Mouse (Mus musculus): ENCODE data around the gene Adgrg6.
A peak's percentile ranks its signal among the peaks of the same experiment; 100 is the strongest.

Adgrg6 gene

DNA sequence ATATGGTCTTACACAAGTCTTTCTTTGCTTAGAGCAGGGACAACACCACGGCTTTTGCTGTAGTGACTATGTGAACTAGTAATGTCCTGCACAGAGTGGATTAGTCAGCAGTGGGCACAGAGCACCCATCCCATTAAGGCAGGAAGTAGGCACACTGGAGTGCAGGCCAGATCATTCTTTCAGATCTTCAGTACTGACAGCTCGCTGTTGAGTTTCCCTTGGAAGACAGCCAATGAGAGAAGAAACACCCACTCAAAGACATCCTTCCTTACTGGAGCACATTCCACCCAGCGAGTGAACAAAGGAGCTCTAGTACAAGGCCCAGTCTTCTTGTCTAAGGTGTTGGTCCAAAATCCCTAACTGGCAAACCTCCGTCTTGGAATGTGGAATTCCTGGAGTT is 53.6 kb downstream of the Adgrg6 start:
- no peak for DNase-seq (ENCODE audit: low read depth in 1 of 2, low spot score in 2 of 2)

DNA sequence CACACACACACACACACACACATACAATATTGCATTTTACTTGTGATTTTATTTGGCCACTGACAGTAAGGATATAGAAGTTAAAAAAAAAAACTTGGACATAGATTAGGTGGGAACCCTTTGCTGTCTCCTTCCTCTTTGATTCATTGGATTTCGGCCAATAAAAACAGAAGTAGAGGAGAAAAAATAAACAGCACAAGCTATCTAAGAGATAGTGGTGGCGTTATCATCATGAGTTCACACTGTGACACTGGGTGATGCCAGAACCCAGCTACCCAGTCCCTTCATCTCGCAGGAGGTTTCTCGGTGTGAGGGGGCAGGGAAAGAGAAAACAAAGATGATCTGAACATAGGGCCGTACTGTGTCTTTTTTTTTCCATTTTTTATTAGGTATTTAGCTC is 62.2 kb downstream of the Adgrg6 start:
- no peak for DNase-seq (ENCODE audit: low read depth in 1 of 2, low spot score in 2 of 2)

DNA sequence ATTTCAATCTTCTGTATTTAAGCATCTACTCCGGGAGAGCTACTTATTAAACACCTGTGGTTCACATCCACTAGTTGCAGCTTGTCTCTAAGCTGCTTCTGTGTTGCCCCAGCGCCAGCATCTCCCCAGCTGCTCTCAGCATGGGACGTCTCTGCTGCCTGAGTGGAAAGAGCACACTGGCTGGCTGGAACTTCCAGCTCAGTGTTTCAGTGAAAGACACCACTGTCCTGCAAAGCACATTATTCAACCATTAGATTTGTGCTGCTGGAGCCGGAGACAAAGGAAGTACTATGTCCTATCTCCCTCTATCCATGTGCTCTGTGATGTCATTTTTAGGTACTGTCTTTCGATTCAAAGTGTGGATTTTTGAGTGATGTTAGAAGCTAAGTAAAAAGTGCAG is 63.0 kb downstream of the Adgrg6 start:
- DNase-seq (ENCODE audit: low read depth in 1 of 2, low spot score in 2 of 2) = no peak

DNA sequence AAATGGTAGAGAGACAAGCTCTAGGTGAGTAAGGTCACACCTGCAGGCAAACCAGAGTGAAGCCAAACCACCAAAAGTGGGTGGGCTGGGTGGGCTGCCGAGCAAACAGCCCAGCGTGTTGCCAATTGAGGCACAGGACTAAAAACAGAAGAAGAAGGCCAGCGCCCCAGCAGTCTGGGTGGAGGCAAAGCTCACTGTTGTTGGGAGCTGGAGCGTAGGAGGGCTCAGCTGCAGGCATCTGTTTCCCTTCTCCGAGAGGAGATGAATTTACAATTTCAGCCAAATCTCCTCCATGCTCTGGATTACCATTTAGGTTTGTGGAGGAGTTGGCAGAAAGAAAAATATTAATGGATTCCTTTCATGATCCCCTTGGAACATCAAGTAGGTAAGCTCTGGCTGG is 64.5 kb downstream of the Adgrg6 start:
- DNase-seq (ENCODE audit: low read depth in 1 of 2, low spot score in 2 of 2) = no peak

DNA sequence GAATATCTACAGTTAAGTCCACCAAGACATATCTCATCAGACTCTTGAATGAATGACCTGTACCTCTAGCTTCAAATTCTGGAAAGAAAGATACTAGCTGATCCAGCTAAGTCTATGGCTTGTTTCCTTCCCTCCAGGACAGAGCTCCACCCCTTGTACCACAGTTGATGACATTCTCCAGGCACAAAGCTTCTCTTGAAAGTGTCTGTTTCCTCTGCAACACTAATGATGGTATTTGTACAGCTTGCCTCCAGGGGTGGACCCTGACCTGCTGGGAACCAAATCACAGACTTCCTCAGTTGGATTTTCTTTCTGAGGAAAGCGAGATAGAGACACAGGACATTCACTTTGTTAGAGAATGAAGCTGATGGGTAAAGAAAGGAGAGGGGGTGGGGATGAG is 69.1 kb downstream of the Adgrg6 start:
- no peak for DNase-seq (ENCODE audit: low read depth in 1 of 2, low spot score in 2 of 2)

DNA sequence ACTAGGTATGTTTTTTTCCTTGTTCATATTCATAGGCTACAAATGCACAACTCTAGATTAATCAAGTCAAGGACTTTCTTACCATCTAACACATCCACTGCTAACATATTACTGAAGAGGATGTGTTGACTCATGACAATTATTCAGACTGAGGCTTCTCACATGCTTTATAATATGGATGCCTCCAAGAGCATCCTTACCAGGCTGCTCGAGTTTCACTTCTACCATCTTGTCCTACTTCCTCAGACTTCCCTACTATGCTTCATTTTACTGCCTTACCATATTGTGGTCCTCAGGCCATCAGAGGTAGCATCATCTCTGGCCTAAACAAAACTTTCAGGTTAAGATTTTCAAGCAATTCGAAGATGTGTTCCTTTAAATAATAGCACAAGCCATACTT is 69.8 kb downstream of the Adgrg6 start:
- peak in 1 of 2 experiments; percentile 10 for DNase-seq (ENCODE audit: low read depth in 1 of 2, low spot score in 2 of 2)

DNA sequence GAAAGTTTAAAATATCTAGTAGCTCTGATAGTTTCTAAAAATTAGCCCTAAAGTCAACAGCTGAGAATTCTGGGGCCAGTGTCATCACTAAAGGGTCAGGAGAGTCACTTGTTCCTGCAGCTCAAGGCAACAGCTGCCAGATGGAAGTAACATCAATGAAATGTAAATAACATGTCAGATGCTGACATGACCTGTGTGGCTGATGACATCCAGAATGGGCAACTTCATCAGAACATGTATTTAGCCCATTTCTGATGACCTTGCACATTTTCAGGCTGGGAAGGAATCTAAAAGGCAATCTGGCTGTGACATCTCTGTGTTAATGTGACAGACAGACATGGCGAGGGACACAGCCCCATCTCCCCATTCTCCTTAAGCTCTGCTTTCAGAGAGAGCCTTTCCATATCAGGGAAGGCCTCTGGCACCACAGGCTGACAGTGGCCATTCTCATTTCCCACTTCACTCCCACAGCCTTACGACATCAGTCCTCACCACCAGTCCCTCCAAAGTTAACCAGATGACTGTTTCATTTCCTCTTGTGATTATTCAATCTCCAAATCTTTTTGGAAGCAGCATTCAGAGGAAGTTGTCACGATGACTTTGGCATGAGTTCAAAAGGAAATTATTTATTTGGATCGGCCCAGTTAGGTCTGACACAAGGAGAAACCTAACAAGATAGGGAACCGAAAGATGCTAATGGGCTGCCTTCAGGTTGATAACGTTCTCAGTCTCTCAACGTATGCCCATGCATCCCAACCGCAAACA is 70.7 kb downstream of the Adgrg6 start:
- peak; percentile 36 to 49 for DNase-seq (ENCODE audit: low read depth in 1 of 2, low spot score in 2 of 2)

DNA sequence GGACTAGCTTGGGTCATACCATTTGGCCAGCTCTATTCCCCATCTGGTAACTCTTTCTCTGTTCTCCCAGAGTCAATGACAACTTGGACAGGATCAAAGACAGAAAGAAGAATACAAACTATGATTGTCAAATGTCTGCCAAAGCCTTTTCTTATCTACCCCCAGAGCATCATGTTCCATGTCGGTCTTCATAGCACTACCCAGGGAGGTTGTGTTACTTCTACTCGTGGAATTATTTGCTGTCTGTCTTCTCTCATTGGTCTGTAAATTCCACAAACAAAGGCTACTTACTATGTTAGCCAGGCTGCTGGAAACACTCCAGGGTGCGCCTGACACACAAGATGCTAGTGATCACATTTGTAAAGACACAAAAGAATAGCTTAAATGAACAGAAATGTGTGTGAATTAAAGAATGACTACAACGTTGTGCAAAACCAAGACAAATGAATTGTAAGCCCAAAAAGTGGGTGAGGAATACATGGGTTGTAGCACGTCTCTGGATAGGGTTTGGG is 74.4 kb downstream of the Adgrg6 start:
- no peak for DNase-seq (ENCODE audit: low read depth in 1 of 2, low spot score in 2 of 2)

DNA sequence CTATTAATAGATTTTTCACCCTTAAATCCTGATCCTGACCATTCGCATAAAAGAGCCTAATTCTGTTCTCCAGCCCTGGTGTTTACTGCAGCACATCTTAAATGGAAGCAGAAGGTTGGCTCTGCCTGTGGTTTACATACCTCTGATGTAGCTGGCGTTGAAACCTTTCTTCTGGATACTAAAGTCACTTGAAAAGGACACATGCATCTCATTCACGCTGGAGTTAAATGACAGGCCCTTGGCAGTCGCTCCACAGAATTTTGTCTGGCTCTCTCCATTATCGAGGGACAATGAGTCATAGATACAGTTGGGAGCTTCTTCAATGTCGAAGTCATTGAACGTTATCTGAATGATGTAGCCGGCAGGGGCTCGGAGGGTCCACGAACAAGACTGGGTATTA is 76.8 kb downstream of the Adgrg6 start:
- no peak for DNase-seq (ENCODE audit: low read depth in 1 of 2, low spot score in 2 of 2)

DNA sequence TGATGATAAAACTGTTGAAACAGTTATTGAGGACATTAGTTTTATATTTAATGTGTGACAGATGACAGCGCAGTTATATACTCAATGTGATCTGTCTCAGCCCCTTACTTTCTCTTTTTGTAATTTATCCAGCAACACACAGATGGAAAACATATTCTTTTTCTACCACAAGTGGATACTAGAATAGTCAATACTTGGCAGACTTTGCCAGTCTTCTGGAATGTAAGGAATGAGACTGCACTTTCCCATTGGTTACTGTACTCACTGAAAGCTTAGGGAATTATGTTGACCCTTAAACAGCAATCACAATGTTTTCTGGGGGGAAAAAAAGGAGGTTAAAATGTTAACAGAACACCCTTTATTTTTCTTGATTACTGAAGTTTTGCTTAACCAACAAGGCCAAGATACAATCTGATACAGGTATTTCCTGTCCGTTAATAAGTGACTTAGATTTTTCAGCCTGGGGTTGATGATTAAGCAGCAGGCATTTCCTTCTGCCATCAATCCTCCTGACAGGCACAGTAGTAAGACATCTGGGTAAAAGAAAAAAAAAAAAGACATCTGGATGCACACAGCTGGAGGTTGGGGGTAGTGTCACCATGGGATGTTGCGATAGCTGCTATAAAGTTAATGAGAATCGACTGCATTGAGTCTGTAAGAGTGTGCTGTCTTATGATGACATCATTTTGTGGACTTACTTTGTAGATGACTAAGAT is 81.5 kb downstream of the Adgrg6 start:
- DNase-seq (ENCODE audit: low read depth in 1 of 2, low spot score in 2 of 2) = no peak

DNA sequence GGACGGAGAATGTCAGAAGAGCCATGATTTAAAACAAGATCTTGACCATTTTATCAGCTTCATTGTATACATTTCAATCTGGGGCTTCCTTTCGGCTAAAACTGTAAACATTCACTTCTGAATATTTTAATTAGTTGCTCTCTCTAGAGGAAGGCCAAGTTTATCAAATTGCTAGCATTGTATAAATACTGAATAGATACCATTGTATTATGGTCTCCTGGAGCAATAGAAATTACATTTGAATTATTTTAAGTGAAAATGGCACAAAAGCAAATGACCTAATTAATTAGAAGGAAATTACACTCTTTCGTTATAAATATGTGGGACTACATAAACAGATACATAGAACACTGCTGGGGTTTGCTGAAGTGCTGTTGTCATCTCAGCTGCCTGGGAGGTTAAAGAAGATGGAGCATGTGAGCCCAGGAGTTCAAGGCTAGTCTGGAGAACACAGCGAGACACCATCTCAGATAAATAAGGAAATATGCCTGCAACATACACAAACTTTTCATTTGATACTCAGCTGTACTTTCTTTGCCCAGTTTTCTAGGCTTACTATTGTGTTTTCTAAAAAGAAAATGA is 84.4 kb downstream of the Adgrg6 start:
- no peak for DNase-seq (ENCODE audit: low read depth in 1 of 2, low spot score in 2 of 2)

DNA sequence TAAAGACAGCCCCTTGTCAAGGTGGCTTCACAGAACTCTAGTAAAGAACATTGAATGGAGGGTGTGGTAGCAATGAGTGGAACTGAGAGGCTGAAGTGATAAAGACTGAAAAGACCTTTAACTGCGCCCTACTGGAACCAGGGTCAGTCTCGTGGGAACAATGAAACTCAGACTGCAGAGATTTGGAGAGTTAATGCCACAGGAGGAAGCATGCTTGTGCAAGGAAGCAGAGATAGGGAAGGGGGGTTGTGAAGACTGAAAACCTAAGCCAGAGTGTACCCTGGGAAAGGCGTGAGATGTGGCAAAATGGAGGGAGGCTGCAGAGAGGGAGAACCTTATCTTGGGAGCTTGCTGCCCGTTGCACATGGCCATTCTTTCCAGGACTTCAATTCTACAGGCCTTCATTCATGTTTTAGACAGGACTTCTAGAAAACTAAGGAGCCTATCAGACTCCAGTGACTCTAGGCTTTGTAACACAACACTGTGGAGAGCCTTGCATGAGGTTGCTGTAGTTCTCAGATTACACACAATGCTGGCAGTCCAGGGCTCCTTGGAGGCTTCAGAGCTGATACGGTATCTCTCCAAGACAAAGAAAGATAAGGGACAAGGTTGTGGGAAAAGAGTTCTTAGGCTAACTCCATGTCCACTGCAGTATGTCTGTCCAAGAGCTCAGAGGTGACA is 85.1 kb downstream of the Adgrg6 start:
- no peak for DNase-seq (ENCODE audit: low read depth in 1 of 2, low spot score in 2 of 2)

DNA sequence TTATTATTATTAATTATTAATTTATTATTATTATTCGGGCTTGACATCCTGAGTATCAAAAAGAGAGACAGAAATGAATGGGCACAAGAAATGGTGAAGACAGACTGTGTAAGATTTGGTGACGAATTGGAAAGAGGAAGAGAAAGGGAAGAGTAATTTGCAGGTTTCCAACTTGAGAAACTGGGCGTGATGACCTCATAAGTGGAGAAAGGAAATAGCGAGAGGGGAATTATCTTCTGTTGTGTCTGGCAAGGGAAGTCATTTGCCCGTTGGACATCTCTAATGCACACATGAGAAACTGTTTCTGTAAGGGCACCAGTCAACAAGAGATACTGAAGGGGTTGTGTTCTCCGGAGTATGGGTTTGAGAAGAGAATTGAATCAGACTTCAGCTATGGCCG is 85.6 kb downstream of the Adgrg6 start:
- DNase-seq (ENCODE audit: low read depth in 1 of 2, low spot score in 2 of 2) = no peak

DNA sequence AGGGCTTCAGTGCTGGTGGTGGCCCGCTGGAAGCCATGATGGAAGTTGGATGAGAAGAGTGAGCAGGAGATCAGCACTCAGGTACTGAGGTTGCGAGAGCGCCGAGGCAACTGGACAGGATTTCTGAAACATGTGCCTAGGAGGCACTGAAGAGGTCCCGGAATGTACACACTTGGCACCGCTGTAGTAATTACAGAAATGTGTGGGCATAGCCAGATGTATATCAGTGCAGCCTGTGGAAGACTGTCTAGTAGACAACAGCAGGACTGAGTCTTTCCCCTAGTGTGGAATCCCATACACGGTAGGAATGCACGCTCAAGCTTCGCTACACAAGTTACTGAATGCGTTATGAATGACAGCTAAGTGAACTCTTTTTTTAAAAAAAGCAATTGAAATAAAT is 86.1 kb downstream of the Adgrg6 start:
- DNase-seq (ENCODE audit: low read depth in 1 of 2, low spot score in 2 of 2) = no peak

DNA sequence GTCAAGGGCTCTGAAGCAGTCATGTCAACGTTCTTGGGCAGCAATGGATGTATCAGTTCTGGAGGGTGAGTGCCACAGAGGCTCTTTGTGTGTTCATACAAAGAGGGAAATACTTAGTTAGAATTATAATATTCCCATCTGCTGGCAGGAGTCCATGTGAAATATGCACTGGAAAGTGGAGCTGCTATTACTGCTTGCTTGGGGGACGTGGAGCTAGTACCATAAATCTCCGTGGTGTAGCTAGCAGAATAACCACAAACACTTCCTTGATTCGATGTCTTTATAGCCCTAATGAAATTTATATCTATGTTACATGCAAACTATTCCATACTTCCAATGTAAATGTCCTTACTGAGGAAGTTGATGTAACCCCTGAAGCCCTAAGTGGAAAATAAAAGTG is 91.0 kb downstream of the Adgrg6 start:
- no peak for DNase-seq (ENCODE audit: low read depth in 1 of 2, low spot score in 2 of 2)

DNA sequence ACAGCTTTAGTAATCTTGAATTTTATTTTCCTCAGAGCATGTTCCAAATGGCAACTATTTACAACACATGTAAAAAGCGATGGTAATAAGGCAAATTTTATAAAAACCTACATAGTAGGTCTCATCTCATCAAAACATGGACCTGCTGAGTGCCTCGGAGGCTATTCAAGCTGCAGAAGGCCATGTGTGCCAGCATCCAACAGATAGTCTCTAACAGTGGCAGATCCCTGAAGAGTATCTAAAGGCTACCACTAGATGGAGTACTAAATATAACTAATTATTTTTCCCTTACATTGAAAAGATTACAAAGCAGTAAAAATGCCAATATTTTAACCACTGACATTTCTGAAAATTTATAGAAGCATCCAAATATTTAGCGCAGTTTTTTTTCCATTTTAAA is 93.6 kb downstream of the Adgrg6 start:
- DNase-seq (ENCODE audit: low read depth in 1 of 2, low spot score in 2 of 2) = no peak

DNA sequence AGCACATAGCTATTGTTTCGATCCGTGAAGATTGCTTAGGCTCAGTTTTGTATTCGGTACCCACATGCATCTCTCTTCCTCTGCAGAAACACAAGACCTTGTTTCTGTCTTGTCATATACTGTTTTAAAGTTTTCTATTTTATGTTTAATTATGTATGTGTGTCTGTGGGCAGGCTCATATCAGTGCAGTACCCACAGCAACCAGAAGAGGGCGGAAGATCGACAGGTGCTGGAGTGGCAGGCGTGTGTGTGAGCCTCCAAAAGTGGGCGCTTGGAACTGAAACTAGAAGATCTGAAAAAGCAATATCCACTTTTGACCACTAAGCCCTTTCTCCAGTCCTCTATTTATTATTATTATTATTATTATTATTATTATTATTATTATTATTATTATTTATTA is 95.4 kb downstream of the Adgrg6 start:
- no peak for DNase-seq (ENCODE audit: low read depth in 1 of 2, low spot score in 2 of 2)

DNA sequence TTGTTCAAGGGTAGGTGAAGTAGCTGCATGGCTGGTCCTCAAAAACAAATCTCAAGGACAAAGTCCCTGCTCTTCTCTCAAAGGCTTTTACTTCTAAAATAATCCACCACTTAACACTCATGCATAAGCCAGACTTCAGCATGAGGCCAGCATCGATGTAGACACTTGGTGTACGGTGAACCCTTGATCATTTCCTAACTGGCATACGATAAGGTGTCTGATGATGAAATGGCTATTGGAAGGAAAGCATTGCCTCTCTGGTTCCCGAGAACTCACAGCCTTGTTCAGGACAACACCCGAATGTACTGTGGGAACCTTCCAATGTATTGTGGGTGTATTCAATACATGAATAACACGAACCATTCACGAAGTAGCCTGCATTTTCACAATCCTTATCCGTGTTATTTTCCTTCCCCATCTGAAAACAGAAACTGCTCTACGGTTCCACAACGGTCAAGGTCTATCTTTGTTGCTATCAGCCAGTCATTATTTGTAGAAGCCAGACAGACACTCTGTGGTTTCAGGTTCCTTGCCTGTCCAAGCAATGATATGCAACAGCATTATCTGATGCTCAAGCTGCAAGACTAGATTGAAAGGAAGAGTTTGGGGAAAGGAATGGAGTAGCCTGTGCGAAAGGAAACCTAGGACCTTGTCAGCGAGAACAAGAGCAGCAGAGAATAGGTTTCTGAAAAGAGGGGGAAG is 99.7 kb downstream of the Adgrg6 start:
- DNase-seq (ENCODE audit: low read depth in 1 of 2, low spot score in 2 of 2) = no peak

DNA sequence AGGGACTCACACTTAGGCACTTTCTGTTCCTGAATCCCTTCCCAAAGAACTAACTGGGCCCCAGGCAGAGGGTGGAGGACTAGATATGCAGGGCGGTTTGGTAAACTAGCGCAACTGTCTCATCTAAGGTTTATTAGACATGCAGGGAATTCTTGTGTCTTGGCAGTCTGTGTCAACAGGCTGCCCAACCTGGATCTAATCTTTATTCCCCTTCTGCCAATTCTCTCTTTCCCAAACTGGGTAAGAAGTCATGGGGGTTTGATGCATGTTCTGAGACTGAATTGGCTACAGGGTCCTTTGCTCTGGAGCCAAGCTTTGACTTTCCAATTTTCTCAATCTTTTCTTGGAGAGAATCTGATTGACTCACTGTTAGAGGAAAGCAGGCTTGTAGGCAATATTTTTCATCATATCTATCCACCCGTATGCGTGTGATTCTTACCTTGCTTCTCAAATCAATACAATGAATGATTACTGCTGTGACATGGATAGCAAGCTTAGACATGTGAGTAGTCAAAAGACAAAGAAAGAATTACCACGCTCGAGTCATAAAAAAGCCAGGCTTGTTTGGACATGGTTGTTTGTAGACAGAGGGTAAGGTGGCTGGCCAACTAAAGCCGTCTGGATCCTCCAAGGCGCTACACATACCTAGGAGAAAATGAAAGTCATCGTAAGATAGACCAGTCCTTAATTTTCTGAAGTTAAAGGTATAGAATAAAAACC is 104.4 kb downstream of the Adgrg6 start:
- DNase-seq (ENCODE audit: low read depth in 1 of 2, low spot score in 2 of 2) = no peak

DNA sequence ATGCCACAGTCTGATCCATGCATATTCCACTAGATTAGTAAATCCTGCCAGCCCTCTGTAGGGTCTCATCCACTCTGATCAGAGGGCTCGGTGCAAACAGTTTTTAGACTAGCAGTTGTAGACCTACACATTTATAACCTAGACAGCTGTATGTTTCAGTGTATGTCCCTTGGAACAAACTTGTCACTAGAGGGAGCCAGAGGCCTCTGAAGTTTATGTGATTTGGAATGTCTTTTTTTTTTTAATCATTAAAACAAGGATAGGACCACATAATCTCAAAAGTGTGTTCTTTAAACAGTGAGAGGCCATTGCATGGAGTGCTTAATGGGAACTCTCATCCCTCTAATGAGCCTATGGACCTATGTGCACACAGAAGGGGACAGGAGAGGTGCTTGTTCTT is 141.4 kb downstream of the Adgrg6 start:
- DNase-seq (ENCODE audit: low read depth in 1 of 2, low spot score in 2 of 2) = no peak

Data from monocyte, adult 2 months (primary cell).